Mouse (Mus musculus) testis, adult 2 months (tissue): ENCODE measurements around the gene Sardh. TPM values are rescaled to one million over a fixed set of nuclear protein-coding genes. Genes with fewer than 3 reads are reported as not detected.

ENCODE experiments used
- H3K27ac ChIP-seq: fragments of 200-500 bp; 2 replicates; pipeline ENCODE4 v1.5.1; 2012; ENCODE audit warnings: low read depth, low read length; ENCODE audit not compliant: control insufficient read depth, insufficient read depth
- H3K27me3 ChIP-seq: fragments of 200-500 bp; 2 replicates; pipeline ENCODE4 v1.6.1; 2012; ENCODE audit warnings: mild to moderate bottlenecking, low read length, moderate library complexity; ENCODE audit not compliant: control insufficient read depth, insufficient read depth
- H3K36me3 ChIP-seq: fragments of 200-500 bp; 2 replicates; pipeline ENCODE4 v1.6.1; 2012; ENCODE audit warnings: mild to moderate bottlenecking, low read length; ENCODE audit not compliant: control insufficient read depth, insufficient read depth
- H3K4me1 ChIP-seq: fragments of 200-500 bp; 2 replicates; pipeline ENCODE4 v1.6.1; 2012; ENCODE audit warnings: low read length; ENCODE audit not compliant: control insufficient read depth, insufficient read depth
- H3K4me3 ChIP-seq: fragments of 200-500 bp; 2 replicates; pipeline ENCODE4 v1.5.1; 2012; ENCODE audit warnings: low read depth, mild to moderate bottlenecking, low read length, moderate library complexity, mixed read lengths; ENCODE audit not compliant: control insufficient read depth
- CTCF ChIP-seq: fragments of 200-500 bp; IDR thresholded peaks from 2 replicates; pipeline ENCODE4 v1.5.1; 2012; ENCODE audit warnings: low read depth, mild to moderate bottlenecking, inconsistent platforms, low read length, moderate library complexity; ENCODE audit not compliant: control insufficient read depth, insufficient read depth, insufficient replicate concordance
- POLR2A ChIP-seq: fragments of 200-500 bp; IDR thresholded peaks from 2 replicates; pipeline ENCODE4 v1.6.1; 2012; ENCODE audit warnings: low read depth, mild to moderate bottlenecking, inconsistent platforms, low read length, moderate library complexity; ENCODE audit not compliant: control insufficient read depth
- polyA plus RNA-seq: library from polyadenylated mRNA; depleted of rRNA; stranded (reverse); fragments of >200 nt; gene quantifications from 2 replicates; pipeline ENCODE4 v1.2.3, GENCODE M21; 2012

Sardh gene
- polyA plus RNA-seq, 1 experiment, result 1.7 TPM

DNA sequence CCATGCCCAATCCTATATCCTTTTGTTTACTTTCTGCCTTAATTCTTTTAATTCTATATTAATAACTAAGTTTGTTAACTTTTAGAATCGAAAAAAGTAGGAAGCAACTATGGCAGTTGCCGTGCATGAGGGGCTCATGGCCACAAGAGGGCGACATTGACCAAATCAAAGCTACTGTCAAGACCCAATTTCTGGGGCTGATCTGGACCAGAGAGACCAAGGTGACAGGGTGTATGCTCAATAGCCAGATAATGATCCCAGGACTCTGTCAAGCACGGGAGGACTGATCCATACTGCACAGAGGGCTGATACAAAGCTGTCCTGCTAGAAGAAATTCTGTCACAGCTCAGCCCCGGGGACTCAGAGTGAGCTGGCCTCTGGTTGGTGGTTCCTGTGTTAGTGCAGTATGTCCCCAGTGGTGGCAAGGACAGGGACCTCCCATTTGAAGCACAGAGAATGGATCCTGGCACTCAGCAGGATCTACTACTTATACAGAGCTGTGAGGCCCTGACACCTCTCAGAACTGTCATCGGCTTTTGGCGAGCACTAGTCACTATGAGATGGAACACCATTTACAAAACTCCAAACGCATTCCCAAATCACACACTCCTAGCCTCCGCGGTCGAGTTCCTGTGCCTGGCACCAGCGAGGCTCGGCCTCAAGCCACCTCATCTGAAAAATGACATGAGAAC is 32.9 kb upstream of the Sardh start:
- Histone ChIP-seq H3K4me1 (no peaks in the 10 kb centered on the region), H3K27me3 (no peaks in the 10 kb centered on the region), H3K4me3 (no peak overlapping the region), H3K27ac (no peak overlapping the region), H3K36me3 (no peaks in the 10 kb centered on the region)
- TF ChIP-seq POLR2A (no peak), CTCF (peak; percentile 64; the same call in 1 of the 2 replicates)

DNA sequence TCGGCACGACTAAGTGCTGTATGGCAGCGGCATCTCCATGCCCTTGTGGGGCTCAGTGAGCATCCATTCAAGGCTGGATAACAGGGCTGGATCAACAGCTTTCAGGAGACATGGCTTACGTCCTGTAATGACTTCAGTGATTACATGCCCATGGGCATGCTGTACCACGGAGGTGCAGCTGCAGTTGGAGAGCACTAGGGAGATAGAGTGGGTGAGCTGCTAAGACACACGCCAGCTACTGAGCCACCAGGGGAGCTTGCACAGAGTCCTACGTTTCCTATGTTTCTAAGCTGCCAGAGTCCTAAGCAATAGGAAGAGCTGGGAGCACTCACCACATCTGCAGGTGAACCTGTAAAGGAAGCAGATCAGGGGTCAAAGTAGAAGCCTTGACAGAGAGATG is 30.7 kb upstream of the Sardh start:
- no peaks in the 10 kb centered on the region for H3K27me3 ChIP-seq
- TF ChIP-seq POLR2A, result no peak
- TF ChIP-seq CTCF, result no peak
- no peak overlapping the region for H3K27ac ChIP-seq
- no peak overlapping the region for H3K4me3 ChIP-seq
- no peaks in the 10 kb centered on the region for H3K36me3 ChIP-seq
- H3K4me1 ChIP-seq, result no peaks in the 10 kb centered on the region

DNA sequence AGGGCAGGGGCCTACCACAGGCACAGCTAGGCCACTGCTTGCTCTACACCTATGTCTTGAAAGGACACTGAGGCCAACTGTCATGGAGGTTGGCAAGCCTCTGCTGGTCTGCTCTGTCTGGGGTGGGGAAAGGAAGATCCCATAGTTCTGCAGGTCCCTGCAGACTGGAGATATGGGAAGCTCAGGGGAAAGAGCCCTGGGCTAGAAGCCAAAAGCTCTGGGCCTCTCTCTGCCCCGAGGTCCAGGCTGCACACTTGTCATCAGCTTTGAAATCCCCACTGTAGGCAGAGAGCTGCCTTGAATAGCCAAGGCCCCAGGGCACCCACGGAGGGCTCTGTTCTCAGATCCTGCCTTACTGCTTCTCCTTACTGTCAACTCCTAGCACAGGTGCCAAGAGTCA is 20.2 kb upstream of the Sardh start:
- no peaks in the 10 kb centered on the region for H3K36me3 ChIP-seq
- H3K4me1 ChIP-seq, result no peaks in the 10 kb centered on the region

DNA sequence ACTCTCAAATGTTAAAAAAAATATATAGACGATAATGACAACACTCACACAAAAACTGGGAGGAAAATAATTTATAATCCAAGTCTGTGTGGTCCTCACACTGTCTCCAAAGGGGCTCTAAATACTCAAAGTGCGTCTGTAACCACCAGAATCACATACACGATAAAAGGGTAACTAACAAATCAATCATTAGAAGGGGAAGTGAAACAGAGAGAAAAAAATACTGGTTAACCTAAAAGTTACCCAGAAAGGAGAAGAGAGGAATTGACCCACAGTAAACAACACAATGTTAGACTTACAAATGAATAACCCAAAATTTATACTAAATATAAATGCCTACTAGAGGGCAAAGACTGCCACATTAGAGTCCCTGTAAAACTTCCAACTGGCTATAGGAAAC is 17.7 kb upstream of the Sardh start:
- no peak overlapping the region for H3K4me3 ChIP-seq
- H3K36me3 ChIP-seq, result no peaks in the 10 kb centered on the region
- H3K27me3 ChIP-seq, result no peaks in the 10 kb centered on the region
- no peak overlapping the region for H3K27ac ChIP-seq
- no peak for TF ChIP-seq POLR2A
- no peak for TF ChIP-seq CTCF
- no peaks in the 10 kb centered on the region for H3K4me1 ChIP-seq

More for the DNA sequence above, 20.2 kb upstream of the Sardh start:
- Histone ChIP-seq H3K4me3 (no peak overlapping the region), H3K27ac (no peak overlapping the region), H3K27me3 (no peaks in the 10 kb centered on the region)
- TF ChIP-seq POLR2A (no peak), CTCF (no peak)

DNA sequence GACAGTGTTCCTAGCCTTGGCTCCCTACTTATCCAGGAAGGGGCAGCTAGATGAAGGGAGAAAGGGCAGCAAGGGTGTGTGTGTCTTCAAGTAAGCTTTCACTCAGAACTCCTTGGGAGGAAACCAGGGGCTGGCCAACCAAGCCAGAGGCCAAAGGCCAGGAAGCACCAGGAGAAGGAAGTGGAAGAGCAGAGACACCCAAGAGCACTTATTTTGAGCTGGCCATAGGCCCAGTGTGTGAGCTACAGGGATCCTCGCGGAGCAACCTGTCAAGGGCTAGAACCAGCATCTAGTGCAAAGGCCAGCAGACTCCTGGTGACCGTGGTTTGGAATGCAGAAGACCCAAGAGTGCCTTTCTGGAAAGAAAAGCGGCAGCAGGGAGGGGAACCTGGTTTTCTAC is 14.8 kb upstream of the Sardh start:
- H3K27ac ChIP-seq, result no peak overlapping the region
- no peaks in the 10 kb centered on the region for H3K36me3 ChIP-seq
- H3K4me1 ChIP-seq, result no peaks in the 10 kb centered on the region
- no peak overlapping the region for H3K4me3 ChIP-seq
- TF ChIP-seq POLR2A (no peak), CTCF (no peak)
- no peaks in the 10 kb centered on the region for H3K27me3 ChIP-seq

DNA sequence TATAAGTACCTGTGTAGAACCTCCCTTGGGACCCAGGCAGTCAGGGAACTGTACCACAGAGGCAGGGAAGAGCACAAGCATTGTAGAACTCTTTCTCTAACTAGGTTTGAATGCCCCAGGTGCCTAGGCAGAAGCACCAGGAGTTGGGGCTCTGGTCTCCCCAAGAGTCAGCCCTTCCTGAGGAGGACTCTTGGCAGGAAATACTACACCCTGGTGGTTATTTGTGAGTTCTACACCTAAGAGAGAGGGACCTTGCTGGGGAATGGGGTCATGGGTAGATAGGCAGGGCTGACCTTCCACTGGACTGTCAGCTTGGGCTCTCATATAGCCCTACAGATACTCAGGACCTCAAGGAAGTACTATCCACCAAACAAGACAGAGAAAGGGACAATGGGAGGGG is 3.3 kb upstream of the Sardh start:
- no peaks in the 10 kb centered on the region; the same call in 1 of the 2 replicates for H3K4me1 ChIP-seq
- H3K4me3 ChIP-seq, result no peak overlapping the region
- no peak for TF ChIP-seq POLR2A
- TF ChIP-seq CTCF, result no peak
- H3K27ac ChIP-seq, result no peak overlapping the region
- H3K27me3 ChIP-seq, result no peaks in the 10 kb centered on the region
- no peaks in the 10 kb centered on the region for H3K36me3 ChIP-seq

DNA sequence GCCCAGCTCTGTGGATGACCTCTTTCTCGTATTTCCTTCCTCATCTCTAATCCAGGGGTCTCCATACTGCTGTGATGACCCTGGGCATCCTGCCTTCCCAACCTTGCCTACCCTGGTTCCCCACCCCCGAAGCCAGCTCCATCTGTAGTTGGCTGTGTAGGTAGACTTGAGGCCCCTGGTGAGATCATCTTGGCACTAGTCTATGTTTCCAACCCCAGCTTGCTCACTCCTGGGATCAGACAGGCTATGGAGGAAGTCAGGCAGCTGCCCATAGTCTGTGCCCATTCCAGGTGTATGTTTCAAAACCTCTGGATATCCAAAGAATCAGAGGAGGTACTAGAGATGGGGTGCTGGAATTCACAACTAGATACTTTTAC is 662 bp downstream of the Sardh start:
- no peaks in the 10 kb centered on the region for H3K36me3 ChIP-seq
- no peaks in the 10 kb centered on the region; the same call in 1 of the 2 replicates for H3K4me1 ChIP-seq
- H3K4me3 ChIP-seq, result no peak overlapping the region
- no peak for TF ChIP-seq POLR2A
- TF ChIP-seq CTCF, result no peak
- no peaks in the 10 kb centered on the region for H3K27me3 ChIP-seq
- no peak overlapping the region for H3K27ac ChIP-seq

DNA sequence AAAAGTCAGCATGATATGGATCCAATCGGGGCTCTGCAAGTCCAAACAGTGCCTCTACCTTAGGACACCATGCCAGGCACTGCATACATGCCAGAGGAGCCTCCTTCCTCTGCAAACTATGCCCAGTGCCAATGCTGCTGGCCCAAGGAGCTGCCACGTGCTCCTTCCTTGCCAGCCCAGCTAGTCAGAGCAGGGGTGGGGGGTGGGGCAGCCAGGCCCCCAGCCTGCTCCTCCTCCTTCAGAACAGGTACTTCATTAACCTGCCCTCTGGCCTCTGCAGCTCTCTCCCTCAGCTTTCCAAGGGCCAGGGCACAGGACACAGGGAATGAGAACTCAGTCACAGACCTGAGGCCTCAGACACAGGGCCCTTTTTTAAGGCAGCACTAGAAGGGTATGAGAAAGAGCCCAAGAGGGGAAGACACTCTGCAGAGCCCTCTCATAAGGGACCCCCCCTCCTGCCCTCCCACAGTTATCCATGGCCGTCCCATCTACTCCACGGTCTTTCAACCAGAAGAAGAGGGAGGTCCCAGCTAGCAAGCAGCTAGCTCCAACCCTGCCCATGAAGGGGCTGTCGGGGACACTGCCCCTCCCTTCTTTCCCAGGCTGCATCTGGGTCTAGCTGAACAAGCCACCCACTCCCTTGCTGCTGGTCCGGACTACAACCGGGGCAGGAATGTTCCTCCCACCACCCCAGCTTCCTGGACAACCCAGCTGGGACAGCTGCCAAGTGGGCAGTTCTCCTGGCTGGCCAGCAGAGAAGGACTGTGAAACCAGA is 1.2 kb downstream of the Sardh start:
- Histone ChIP-seq H3K27ac (no peak overlapping the region), H3K4me1 (no peaks in the 10 kb centered on the region; the same call in 1 of the 2 replicates), H3K36me3 (no peaks in the 10 kb centered on the region), H3K27me3 (no peaks in the 10 kb centered on the region), H3K4me3 (no peak overlapping the region)
- TF ChIP-seq POLR2A (no peak), CTCF (no peak)
